Mouse (Mus musculus): ENCODE measurements around the gene Zbtb41. TPM values are rescaled to one million over a fixed set of nuclear protein-coding genes. Genes with fewer than 3 reads are reported as not detected.

Zbtb41 gene
- polyA plus RNA-seq, 2 experiments, result 7.8 to 12.8 TPM

DNA sequence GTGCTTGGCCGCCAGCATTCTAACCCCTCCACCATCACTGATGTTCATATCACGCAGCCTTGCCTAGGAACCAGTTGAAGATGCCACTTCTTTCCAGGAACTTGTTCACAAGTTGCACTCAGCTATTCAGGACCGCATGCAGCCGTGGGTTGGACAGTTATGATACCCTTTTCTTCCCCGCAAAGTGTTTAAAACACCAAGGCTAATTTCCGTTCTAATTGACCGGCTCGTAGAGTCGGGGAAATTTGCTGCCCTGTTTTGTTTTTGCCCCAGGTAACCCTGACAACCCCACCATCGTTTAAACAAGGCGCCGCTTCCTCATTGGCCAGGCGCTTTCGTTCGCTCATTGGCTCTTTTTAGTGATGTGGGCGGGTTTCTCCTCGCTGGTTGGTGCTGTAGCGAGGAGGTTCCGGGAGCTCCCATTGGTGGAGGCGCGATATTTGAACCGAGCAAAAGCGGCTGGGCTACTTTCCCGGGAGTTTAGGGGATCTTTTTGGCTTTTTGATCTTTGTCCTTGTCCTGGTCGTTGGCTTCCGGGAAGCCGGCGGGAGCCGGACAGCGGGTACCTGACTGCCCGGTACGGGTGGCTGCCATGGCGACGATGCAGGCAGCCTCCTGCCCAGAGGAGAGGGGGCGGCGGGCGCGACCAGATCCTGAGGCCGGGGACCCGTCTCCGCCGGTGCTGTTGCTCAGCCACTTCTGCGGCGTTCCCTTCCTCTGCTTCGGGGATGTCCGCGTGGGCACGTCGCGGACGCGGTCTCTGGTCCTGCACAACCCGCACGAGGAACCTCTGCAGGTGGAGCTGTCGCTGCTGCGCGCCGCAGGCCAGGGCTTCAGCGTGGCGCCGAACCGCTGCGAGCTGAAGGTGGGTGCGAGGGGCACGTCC is 32.5 kb downstream of the Zbtb41 start, which contains the start of gene Aspm:
TSS of gene Aspm (plus strand) at position 433 of the 886 bp plus-strand sequence.
- peak within 1 kb of the TSS; percentile 85 for H3K4me2 ChIP-seq (replicated peaks; ENCODE audit: low read depth, low read length, severe bottlenecking)
- WGBS, result under 1% methylated on average over 50 of the region's 65 CpGs

DNA sequence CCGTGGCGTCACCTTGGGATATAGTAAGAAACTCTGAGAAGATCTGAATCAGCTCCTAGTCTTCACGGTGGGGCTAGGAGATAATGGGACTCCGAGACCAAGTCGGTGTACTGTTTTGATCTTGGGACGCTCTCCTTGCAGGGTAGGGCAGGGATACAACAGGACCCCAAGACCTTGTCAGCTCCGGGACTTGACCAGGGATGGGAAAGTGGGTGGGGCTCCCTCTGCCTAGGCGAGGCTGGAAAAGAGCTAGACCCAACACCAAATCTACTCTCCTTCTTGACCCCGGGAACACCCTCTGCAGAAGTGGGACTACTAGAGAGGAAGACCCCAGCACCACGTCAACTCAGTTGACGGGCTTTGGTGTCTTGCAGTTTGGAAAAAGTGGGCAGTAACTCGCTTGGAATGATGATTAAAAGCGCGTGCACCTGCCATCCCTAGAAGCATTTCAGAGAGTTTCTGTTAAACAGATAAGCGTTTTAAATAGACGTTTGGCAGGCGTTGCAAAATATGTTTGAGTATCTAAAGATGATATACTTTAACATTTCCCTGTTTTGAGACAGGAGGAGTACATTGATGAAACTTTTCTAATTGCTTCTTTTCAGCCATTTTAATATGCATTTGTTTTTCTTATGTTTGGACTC is 33.3 kb downstream of the Zbtb41 start:
- no peak for TF ChIP-seq POLR2A (IDR thresholded peaks at IDR 0.05; ENCODE audit: borderline replicate concordance, extremely low read depth, insufficient read depth, insufficient read length)
- ATAC-seq (ENCODE audit: low FRiP score, low read depth), result no peak
- Histone ChIP-seq H3K9ac (ENCODE audit: low read depth, low read length, severe bottlenecking) (peak overlapping the region; percentile 74), H3K27me3 (ENCODE audit: control insufficient read depth, insufficient read depth, low read length) (no peaks in the 10 kb centered on the region), H3K4me3 (replicated peaks; ENCODE audit: low read length) (peak overlapping the region; percentile 79), H3K4me1 (ENCODE audit: control insufficient read depth, insufficient read depth, low read length) (peaks cover 13% of the 10 kb centered on the region), H3K4me2 (replicated peaks; ENCODE audit: low read depth, low read length, severe bottlenecking) (peak overlapping the region; percentile 85), H3K36me3 (ENCODE audit: control insufficient read depth, insufficient read depth, low read length) (no peaks in the 10 kb centered on the region; the same call in 1 of the 2 replicates), H3K27ac (replicated peaks; ENCODE audit: low read depth, low read length) (no peak overlapping the region), H3K9me3 (ENCODE audit: control insufficient read depth, low read length) (no peaks in the 10 kb centered on the region)
- DNase-seq (ENCODE audit: low spot score), result no peak
- 3% methylated on average over 17 of the region's 17 CpGs for WGBS

More for the DNA sequence above, 32.5 kb downstream of the Zbtb41 start, which contains the start of gene Aspm:
- ATAC-seq (ENCODE audit: low FRiP score, low read depth) (peak; percentile 99), DNase-seq (ENCODE audit: low spot score) (peak; percentile 97)
- Histone ChIP-seq H3K27ac (replicated peaks; ENCODE audit: low read depth, low read length) (peak within 1 kb of the TSS; percentile 65; the same call in 1 of the 2 replicates), H3K4me3 (replicated peaks; ENCODE audit: low read length) (peak within 1 kb of the TSS; percentile 79), H3K4me1 (ENCODE audit: control insufficient read depth, insufficient read depth, low read length) (peaks cover 13% of the 10 kb centered on the region), H3K9ac (ENCODE audit: low read depth, low read length, severe bottlenecking) (peak within 1 kb of the TSS; percentile 74), H3K27me3 (ENCODE audit: control insufficient read depth, insufficient read depth, low read length) (no peaks in the 10 kb centered on the region), H3K9me3 (ENCODE audit: control insufficient read depth, low read length) (no peaks in the 10 kb centered on the region), H3K36me3 (ENCODE audit: control insufficient read depth, insufficient read depth, low read length) (no peaks in the 10 kb centered on the region; the same call in 1 of the 2 replicates)
- TF ChIP-seq POLR2A (IDR thresholded peaks at IDR 0.05; ENCODE audit: borderline replicate concordance, extremely low read depth, insufficient read depth, insufficient read length), result no peak

DNA sequence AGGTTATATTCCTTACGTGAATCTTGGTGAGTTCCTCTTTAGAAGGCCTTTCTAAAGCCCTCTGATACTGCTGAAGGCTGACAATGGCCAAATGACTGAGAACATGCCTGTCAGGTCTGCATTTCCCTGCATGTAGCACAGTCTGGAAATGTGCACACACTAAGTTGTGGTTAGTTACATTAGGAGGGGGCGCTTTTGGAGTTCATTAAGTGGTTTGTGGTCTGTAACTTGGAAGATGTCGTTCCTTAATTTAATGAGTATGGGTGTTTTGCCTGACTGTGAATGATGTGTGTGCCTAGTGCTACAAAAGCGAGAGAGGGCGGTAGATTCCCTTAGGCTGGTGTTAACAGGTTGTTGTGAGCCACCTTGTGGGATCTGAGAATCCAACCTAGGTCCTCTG is 38.7 kb downstream of the Zbtb41 start:
- ATAC-seq (ENCODE audit: low FRiP score, low read depth) (no peak), DNase-seq (ENCODE audit: low spot score) (no peak)
- Histone ChIP-seq H3K4me1 (ENCODE audit: control insufficient read depth, insufficient read depth, low read length) (peaks cover 8% of the 10 kb centered on the region), H3K27me3 (ENCODE audit: control insufficient read depth, insufficient read depth, low read length) (no peaks in the 10 kb centered on the region), H3K9me3 (ENCODE audit: control insufficient read depth, low read length) (no peaks in the 10 kb centered on the region), H3K4me3 (replicated peaks; ENCODE audit: low read length) (no peak overlapping the region), H3K36me3 (ENCODE audit: control insufficient read depth, insufficient read depth, low read length) (peaks cover 20% of the 10 kb centered on the region), H3K4me2 (replicated peaks; ENCODE audit: low read depth, low read length, severe bottlenecking) (no peak overlapping the region), H3K9ac (ENCODE audit: low read depth, low read length, severe bottlenecking) (no peak overlapping the region), H3K27ac (replicated peaks; ENCODE audit: low read depth, low read length) (no peak overlapping the region)
- no peak for TF ChIP-seq POLR2A (IDR thresholded peaks at IDR 0.05; ENCODE audit: borderline replicate concordance, extremely low read depth, insufficient read depth, insufficient read length)
- 82% methylated on average over 5 of the region's 5 CpGs for WGBS

DNA sequence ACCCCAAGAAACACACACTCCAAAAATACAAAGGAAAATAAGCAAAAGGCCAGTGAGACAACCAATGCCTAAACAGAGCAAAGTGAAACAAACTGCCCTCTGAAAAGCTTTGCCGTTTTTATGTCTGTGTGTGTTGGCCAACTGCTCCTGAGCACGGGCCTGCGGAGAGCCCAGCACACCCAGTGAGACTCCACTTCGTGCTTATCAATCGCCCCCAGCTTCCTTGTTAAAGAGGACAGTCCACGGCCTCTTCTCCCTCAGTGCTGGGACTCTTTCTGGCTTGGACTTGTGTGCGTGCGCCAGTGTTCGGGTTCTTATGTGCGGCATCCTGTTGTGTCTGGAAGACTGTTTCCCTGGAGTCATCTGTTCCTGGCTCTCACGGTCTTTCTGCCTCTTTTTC is 43.8 kb downstream of the Zbtb41 start:
- peaks cover 54% of the 10 kb centered on the region for H3K36me3 ChIP-seq (ENCODE audit: control insufficient read depth, insufficient read depth, low read length)
- ATAC-seq (ENCODE audit: low FRiP score, low read depth), result no peak
- H3K27ac ChIP-seq (replicated peaks; ENCODE audit: low read depth, low read length), result no peak overlapping the region

DNA sequence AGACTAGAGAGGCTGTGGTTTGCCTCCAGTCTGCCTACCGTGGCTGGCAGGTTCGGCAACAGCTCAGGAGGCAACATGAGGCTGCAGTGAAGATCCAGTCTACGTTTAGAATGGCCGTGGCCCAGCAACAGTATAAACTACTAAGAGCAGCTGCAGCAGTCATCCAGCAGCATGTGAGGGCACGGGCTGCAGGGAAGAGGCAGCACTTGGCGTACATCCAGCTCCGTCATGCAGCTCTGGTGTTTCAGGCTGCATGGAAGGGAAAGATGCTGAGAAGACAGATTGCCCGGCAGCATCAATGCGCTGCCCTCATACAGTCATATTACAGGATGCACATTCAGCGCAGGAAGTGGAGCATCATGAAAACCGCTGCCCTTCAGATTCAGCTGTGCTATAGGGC is 56.8 kb downstream of the Zbtb41 start:
- Histone ChIP-seq H3K4me1 (ENCODE audit: control insufficient read depth, insufficient read depth, low read length) (no peaks in the 10 kb centered on the region), H3K9ac (ENCODE audit: low read depth, low read length, severe bottlenecking) (no peak overlapping the region), H3K27ac (replicated peaks; ENCODE audit: low read depth, low read length) (no peak overlapping the region), H3K9me3 (ENCODE audit: control insufficient read depth, low read length) (no peaks in the 10 kb centered on the region), H3K36me3 (ENCODE audit: control insufficient read depth, insufficient read depth, low read length) (peaks cover 73% of the 10 kb centered on the region), H3K4me3 (replicated peaks; ENCODE audit: low read length) (no peak overlapping the region), H3K27me3 (ENCODE audit: control insufficient read depth, insufficient read depth, low read length) (no peaks in the 10 kb centered on the region), H3K4me2 (replicated peaks; ENCODE audit: low read depth, low read length, severe bottlenecking) (no peak overlapping the region)
- DNase-seq (ENCODE audit: low spot score) (no peak), ATAC-seq (ENCODE audit: low FRiP score, low read depth) (no peak)
- no peak for TF ChIP-seq POLR2A (IDR thresholded peaks at IDR 0.05; ENCODE audit: borderline replicate concordance, extremely low read depth, insufficient read depth, insufficient read length)
- 90% methylated on average over 11 of the region's 11 CpGs for WGBS

More for the DNA sequence above, 43.8 kb downstream of the Zbtb41 start:
- Histone ChIP-seq H3K9ac (ENCODE audit: low read depth, low read length, severe bottlenecking) (no peak overlapping the region), H3K4me3 (replicated peaks; ENCODE audit: low read length) (no peak overlapping the region), H3K4me1 (ENCODE audit: control insufficient read depth, insufficient read depth, low read length) (no peaks in the 10 kb centered on the region), H3K27me3 (ENCODE audit: control insufficient read depth, insufficient read depth, low read length) (no peaks in the 10 kb centered on the region), H3K9me3 (ENCODE audit: control insufficient read depth, low read length) (no peaks in the 10 kb centered on the region), H3K4me2 (replicated peaks; ENCODE audit: low read depth, low read length, severe bottlenecking) (no peak overlapping the region)
- no peak for TF ChIP-seq POLR2A (IDR thresholded peaks at IDR 0.05; ENCODE audit: borderline replicate concordance, extremely low read depth, insufficient read depth, insufficient read length)
- no peak for DNase-seq (ENCODE audit: low spot score)
- 92% methylated on average over 11 of the region's 11 CpGs for WGBS

Measured in limb, embryonic 14.5 days (tissue).